Mouse (Mus musculus): ENCODE measurements around the gene Taar3. TPM values are rescaled to one million over a fixed set of nuclear protein-coding genes. Genes with fewer than 3 reads are reported as not detected.

Gene Taar3
- polyA plus RNA-seq, 1 experiment from 2014 or later = not detected

DNA sequence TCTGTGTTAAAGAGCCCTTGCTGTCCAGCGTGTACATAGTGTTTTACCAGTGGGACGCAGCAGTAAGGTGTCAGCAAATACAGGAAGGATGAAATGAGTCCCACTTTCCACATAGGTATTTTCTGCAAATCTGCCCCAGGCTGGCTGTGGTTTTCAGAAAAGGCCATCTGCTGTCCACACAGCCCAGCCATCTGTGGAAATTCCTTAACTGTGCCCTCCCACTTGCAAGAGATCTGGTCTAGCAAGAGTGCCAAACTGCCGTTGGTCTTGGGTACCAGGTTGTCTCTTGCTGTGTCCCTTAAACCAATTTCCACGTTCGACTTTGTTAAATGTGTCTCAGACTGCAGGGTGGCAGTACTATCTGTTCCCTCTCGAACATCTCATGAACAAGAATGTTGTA lies 2.4 kb downstream of the Taar3 start:
- no peak overlapping the region for H3K4me3 ChIP-seq (ENCODE audit: low read length)
- 0 out of 2 replicates have a peak, but pooled peaks cover 2% of the 10 kb centered on the region for H3K4me1 ChIP-seq (ENCODE audit: control insufficient read depth, insufficient read depth, low read length)
- H3K4me2 ChIP-seq (ENCODE audit: low read depth, low read length) = no peak overlapping the region
- no peaks in the 10 kb centered on the region for H3K27me3 ChIP-seq (replicated peaks; ENCODE audit: control insufficient read depth, insufficient read depth, low read length)
- no peak for ATAC-seq
- H3K36me3 ChIP-seq (ENCODE audit: control insufficient read depth, insufficient read depth, low read length) = no peaks in the 10 kb centered on the region
- no peaks in the 10 kb centered on the region for H3K9me3 ChIP-seq (ENCODE audit: control insufficient read depth, low read length)
- no peak overlapping the region for H3K27ac ChIP-seq (ENCODE audit: low read length)
- 79% methylated on average over 6 of the region's 6 CpGs for WGBS
- no peak overlapping the region for H3K9ac ChIP-seq (ENCODE audit: low read depth, low read length)

DNA sequence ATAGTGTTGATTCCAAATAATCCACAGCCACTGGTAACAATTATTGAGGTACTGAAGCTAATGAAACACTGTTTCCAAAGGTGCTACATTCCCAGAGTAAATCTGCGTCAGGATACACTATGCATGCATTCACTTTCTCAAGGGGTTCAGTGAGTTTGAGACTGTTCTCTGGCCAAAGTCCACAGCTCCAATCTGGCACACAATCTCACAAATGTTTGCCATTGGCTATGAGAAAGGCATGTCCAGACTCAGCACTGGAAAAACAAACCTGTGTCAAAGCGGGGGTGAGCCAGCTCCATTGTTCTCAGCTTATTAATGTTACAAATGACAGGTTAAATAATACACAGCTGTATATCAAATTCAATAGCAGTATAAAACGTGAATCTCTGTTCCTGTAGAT lies 9.7 kb downstream of the Taar3 start:
- Histone ChIP-seq H3K9ac (ENCODE audit: low read depth, low read length) (no peak overlapping the region), H3K36me3 (ENCODE audit: control insufficient read depth, insufficient read depth, low read length) (no peaks in the 10 kb centered on the region), H3K9me3 (ENCODE audit: control insufficient read depth, low read length) (no peaks in the 10 kb centered on the region), H3K4me2 (ENCODE audit: low read depth, low read length) (no peak overlapping the region), H3K4me3 (ENCODE audit: low read length) (no peak overlapping the region), H3K27ac (ENCODE audit: low read length) (no peak overlapping the region), H3K27me3 (replicated peaks; ENCODE audit: control insufficient read depth, insufficient read depth, low read length) (no peaks in the 10 kb centered on the region), H3K4me1 (ENCODE audit: control insufficient read depth, insufficient read depth, low read length) (no peaks in the 10 kb centered on the region)
- WGBS = 45% methylated on average over 3 of the region's 3 CpGs
- peak; percentile 70 for ATAC-seq

DNA sequence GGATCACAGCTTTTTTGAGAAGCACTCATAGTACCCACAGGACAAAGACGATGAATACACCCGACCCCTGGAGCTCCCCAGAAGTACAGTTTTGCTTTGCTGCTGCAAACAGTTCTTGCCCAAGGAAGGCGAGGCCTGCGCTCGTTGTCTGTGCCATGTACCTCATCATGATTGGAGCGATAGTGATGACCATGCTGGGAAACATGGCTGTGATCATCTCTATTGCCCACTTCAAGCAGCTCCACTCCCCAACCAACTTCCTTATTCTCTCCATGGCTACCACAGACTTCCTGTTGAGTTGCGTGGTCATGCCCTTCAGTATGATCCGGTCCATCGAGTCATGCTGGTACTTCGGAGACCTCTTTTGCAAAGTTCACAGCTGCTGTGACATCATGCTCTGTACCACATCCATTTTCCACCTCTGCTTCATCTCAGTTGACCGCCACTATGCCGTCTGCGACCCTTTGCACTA lies 11.1 kb downstream of the Taar3 start, which contains the start of gene Taar4:
TSS of gene Taar4 (plus strand) at position 51 of the 472 bp plus-strand sequence.
- Histone ChIP-seq H3K36me3 (ENCODE audit: control insufficient read depth, insufficient read depth, low read length) (no peaks in the 10 kb centered on the region), H3K27ac (ENCODE audit: low read length) (no peak within 1 kb of the TSS)
- 94% methylated on average over 13 of the region's 13 CpGs for WGBS

DNA sequence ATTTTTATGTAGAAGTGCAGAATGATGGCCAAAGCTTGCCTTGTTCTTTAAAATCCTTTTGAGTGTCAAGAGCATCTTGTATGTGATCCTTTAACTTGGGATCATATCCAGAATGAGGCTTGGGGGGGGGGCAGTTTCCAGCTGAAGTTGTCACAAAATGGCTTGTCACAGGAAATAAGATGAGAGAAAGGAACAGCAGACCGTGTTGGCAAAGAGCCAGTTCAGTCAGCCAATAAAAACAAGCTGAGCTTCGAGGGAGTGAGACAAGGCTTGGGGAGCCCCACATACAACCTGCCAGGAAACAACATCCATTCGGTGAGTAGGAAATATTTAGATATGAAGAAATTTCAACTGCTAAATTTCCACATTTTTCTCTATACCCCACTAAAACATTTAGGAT lies 14.1 kb downstream of the Taar3 start:
- H3K9me3 ChIP-seq (ENCODE audit: control insufficient read depth, low read length) = no peaks in the 10 kb centered on the region
- H3K4me2 ChIP-seq (ENCODE audit: low read depth, low read length) = no peak overlapping the region
- no peak for ATAC-seq
- WGBS = 42% methylated on average over 3 of the region's 3 CpGs
- H3K4me1 ChIP-seq (ENCODE audit: control insufficient read depth, insufficient read depth, low read length) = no peaks in the 10 kb centered on the region
- no peaks in the 10 kb centered on the region for H3K36me3 ChIP-seq (ENCODE audit: control insufficient read depth, insufficient read depth, low read length)
- H3K27me3 ChIP-seq (replicated peaks; ENCODE audit: control insufficient read depth, insufficient read depth, low read length) = no peaks in the 10 kb centered on the region
- no peak overlapping the region for H3K9ac ChIP-seq (ENCODE audit: low read depth, low read length)
- H3K27ac ChIP-seq (ENCODE audit: low read length) = no peak overlapping the region
- no peak overlapping the region for H3K4me3 ChIP-seq (ENCODE audit: low read length)

More for the DNA sequence above, 11.1 kb downstream of the Taar3 start, which contains the start of gene Taar4:
- ATAC-seq = no peak
- Histone ChIP-seq H3K4me2 (ENCODE audit: low read depth, low read length) (no peak within 1 kb of the TSS), H3K4me1 (ENCODE audit: control insufficient read depth, insufficient read depth, low read length) (no peaks in the 10 kb centered on the region), H3K4me3 (ENCODE audit: low read length) (no peak within 1 kb of the TSS), H3K27me3 (replicated peaks; ENCODE audit: control insufficient read depth, insufficient read depth, low read length) (no peaks in the 10 kb centered on the region), H3K9me3 (ENCODE audit: control insufficient read depth, low read length) (no peaks in the 10 kb centered on the region), H3K9ac (ENCODE audit: low read depth, low read length) (no peak within 1 kb of the TSS)

DNA sequence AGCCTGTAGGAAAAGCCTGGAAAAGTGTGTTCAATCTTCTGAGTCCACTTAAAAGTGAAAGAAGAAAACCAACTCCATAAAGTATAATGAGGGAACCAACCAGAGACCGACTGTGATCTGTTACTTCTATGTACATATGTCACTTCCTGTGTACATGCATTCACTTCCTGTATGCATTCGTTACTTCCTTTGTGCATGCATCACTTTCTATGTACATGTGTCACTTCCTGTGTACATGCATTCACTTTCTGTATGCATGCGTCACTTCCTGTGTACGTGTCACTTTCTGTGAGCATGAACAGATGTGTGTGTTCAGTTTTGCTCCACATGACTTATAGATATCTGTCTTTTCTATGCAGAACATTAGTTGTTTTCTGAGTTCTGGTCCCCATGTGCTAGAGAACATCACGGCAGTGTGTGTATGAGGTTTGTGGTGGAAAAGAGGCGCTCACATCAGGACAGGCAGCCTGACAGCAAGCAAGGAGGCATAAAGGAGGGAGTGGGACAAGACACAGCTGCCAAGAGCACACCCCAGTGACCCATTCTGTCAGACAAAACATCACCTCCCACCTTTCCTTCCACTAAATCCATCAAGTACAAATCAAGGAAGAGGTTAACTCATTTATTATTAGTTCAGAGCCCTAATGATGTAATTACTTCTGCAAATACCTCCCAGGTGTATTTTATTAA lies 15.7 kb downstream of the Taar3 start:
- WGBS = 84% methylated on average over 6 of the region's 6 CpGs
- no peak overlapping the region for H3K9ac ChIP-seq (ENCODE audit: low read depth, low read length)
- no peaks in the 10 kb centered on the region for H3K9me3 ChIP-seq (ENCODE audit: control insufficient read depth, low read length)
- ATAC-seq = no peak
- H3K36me3 ChIP-seq (ENCODE audit: control insufficient read depth, insufficient read depth, low read length) = no peaks in the 10 kb centered on the region
- H3K4me3 ChIP-seq (ENCODE audit: low read length) = no peak overlapping the region
- H3K4me1 ChIP-seq (ENCODE audit: control insufficient read depth, insufficient read depth, low read length) = no peaks in the 10 kb centered on the region
- H3K27ac ChIP-seq (ENCODE audit: low read length) = no peak overlapping the region
- H3K27me3 ChIP-seq (replicated peaks; ENCODE audit: control insufficient read depth, insufficient read depth, low read length) = no peaks in the 10 kb centered on the region
- H3K4me2 ChIP-seq (ENCODE audit: low read depth, low read length) = no peak overlapping the region

DNA sequence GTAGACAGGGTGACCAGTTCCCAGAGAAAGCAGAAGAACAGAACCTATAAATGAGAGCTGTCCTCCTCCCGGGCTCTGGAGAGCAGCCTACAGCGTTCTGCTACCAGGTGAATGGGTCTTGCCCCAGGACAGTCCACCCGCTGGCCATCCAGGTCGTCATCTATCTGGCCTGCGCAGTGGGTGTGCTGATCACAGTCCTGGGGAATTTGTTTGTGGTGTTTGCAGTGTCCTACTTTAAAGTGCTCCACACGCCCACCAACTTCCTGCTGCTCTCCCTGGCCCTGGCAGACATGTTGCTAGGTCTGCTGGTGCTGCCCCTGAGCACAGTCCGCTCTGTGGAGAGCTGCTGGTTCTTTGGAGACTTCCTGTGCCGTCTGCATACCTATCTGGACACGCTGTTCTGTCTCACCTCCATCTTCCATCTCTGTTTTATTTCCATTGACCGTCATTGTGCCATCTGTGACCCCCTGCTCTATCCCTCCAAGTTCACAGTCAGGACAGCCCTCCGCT lies 21.4 kb downstream of the Taar3 start, which contains the start of gene Taar5:
TSS of gene Taar5 (plus strand) at position 51 of the 510 bp plus-strand sequence.
- Histone ChIP-seq H3K4me2 (ENCODE audit: low read depth, low read length) (no peak within 1 kb of the TSS), H3K36me3 (ENCODE audit: control insufficient read depth, insufficient read depth, low read length) (no peaks in the 10 kb centered on the region), H3K9ac (ENCODE audit: low read depth, low read length) (no peak within 1 kb of the TSS), H3K27me3 (replicated peaks; ENCODE audit: control insufficient read depth, insufficient read depth, low read length) (no peaks in the 10 kb centered on the region), H3K4me3 (ENCODE audit: low read length) (no peak within 1 kb of the TSS), H3K4me1 (ENCODE audit: control insufficient read depth, insufficient read depth, low read length) (no peaks in the 10 kb centered on the region), H3K27ac (ENCODE audit: low read length) (no peak within 1 kb of the TSS), H3K9me3 (ENCODE audit: control insufficient read depth, low read length) (no peaks in the 10 kb centered on the region)
- no peak for ATAC-seq
- WGBS = 88% methylated on average over 11 of the region's 11 CpGs

DNA sequence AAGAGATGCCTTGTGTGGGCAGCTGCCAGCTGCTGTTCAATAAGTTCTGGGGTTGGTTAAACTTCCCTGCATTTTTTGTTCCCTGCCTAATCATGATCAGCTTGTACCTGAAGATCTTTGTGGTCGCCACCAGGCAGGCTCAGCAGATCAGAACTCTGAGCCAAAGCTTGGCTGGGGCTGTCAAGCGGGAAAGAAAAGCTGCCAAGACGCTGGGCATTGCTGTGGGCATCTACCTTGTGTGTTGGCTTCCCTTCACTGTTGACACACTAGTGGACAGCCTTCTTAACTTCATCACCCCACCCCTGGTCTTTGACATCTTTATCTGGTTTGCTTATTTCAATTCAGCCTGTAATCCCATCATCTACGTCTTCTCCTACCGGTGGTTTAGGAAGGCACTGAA lies 21.9 kb downstream of the Taar3 start:
- WGBS = 73% methylated on average over 5 of the region's 5 CpGs
- no peak for ATAC-seq

DNA sequence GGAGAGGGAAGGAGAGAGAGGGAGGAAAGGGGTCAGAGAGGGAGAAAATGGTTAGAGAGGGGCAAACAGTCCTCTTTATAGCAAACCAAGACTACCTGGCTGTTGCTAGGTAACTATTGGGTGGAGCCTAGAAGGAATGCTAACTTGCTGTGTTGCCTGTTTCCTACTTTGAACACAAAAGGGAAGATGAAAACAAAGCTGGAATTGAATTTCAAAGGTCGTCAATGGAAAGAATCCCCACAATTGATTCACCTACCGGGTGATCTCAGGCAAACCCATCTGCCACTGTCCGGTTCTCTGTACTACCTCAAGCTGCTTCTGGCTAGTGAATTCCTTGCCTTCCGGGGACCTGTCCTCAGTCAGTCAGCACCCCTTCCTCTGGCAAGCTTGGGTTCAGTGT lies 28.6 kb downstream of the Taar3 start:
- no peak overlapping the region for H3K9ac ChIP-seq (ENCODE audit: low read depth, low read length)
- no peaks in the 10 kb centered on the region for H3K36me3 ChIP-seq (ENCODE audit: control insufficient read depth, insufficient read depth, low read length)
- ATAC-seq = no peak
- 51% methylated on average over 4 of the region's 4 CpGs for WGBS
- H3K9me3 ChIP-seq (ENCODE audit: control insufficient read depth, low read length) = no peaks in the 10 kb centered on the region
- H3K4me3 ChIP-seq (ENCODE audit: low read length) = no peak overlapping the region
- no peaks in the 10 kb centered on the region for H3K4me1 ChIP-seq (ENCODE audit: control insufficient read depth, insufficient read depth, low read length)
- H3K27ac ChIP-seq (ENCODE audit: low read length) = no peak overlapping the region
- no peaks in the 10 kb centered on the region for H3K27me3 ChIP-seq (replicated peaks; ENCODE audit: control insufficient read depth, insufficient read depth, low read length)
- H3K4me2 ChIP-seq (ENCODE audit: low read depth, low read length) = no peak overlapping the region

More for the DNA sequence above, 21.9 kb downstream of the Taar3 start:
- Histone ChIP-seq H3K36me3 (ENCODE audit: control insufficient read depth, insufficient read depth, low read length) (no peaks in the 10 kb centered on the region), H3K9me3 (ENCODE audit: control insufficient read depth, low read length) (no peaks in the 10 kb centered on the region), H3K27ac (ENCODE audit: low read length) (no peak overlapping the region), H3K4me2 (ENCODE audit: low read depth, low read length) (no peak overlapping the region), H3K4me1 (ENCODE audit: control insufficient read depth, insufficient read depth, low read length) (no peaks in the 10 kb centered on the region), H3K4me3 (ENCODE audit: low read length) (no peak overlapping the region), H3K27me3 (replicated peaks; ENCODE audit: control insufficient read depth, insufficient read depth, low read length) (no peaks in the 10 kb centered on the region), H3K9ac (ENCODE audit: low read depth, low read length) (no peak overlapping the region)

DNA sequence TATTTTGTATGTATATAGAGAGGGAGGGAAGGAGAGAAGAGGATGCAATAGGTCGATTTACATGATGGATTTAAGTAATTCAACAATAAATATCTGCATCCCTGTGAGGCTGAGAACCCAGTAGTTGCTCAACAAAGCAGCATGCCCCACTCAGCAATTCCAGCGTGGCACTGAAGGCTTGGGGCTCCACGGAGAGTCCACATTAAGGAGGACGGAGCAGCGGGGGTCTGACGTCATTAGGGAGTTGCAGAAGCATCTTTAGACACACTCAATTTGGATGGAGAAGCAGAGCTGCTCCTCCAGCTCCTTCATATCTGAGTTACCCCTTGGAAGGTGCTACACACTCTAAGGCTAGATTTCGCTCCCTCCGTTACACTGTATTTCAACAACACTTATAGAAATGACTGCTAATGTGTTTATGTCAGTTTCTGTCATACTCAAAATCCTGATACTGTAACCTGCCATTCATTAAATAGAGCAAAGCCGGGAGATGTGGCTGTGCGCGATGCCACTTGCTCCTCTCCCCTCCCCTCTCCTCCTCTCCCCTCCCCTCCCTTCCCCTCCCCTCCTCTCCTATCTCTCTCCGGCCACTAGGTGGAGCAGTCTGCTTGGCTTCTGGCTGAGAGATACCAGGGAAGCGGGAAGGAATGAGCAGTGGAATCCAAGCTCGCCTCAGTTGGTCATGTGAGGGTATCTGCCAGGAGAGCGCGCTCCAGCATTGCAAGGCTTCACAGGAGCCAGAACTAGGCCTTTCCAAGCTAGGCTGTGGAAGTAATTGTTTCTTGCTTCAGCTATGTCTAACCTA lies 29.7 kb downstream of the Taar3 start:
- peak; percentile 87 for ATAC-seq
- no peaks in the 10 kb centered on the region for H3K9me3 ChIP-seq (ENCODE audit: control insufficient read depth, low read length)
- no peaks in the 10 kb centered on the region for H3K36me3 ChIP-seq (ENCODE audit: control insufficient read depth, insufficient read depth, low read length)
- WGBS = 47% methylated on average over 16 of the region's 16 CpGs
- no peak overlapping the region for H3K4me3 ChIP-seq (ENCODE audit: low read length)
- H3K27ac ChIP-seq (ENCODE audit: low read length) = no peak overlapping the region
- H3K4me2 ChIP-seq (ENCODE audit: low read depth, low read length) = no peak overlapping the region
- no peaks in the 10 kb centered on the region for H3K27me3 ChIP-seq (replicated peaks; ENCODE audit: control insufficient read depth, insufficient read depth, low read length)
- H3K9ac ChIP-seq (ENCODE audit: low read depth, low read length) = no peak overlapping the region
- no peaks in the 10 kb centered on the region for H3K4me1 ChIP-seq (ENCODE audit: control insufficient read depth, insufficient read depth, low read length)
